Mouse (Mus musculus): Measurements from ENCODE around the gene Nol10.

Gene Nol10

DNA sequence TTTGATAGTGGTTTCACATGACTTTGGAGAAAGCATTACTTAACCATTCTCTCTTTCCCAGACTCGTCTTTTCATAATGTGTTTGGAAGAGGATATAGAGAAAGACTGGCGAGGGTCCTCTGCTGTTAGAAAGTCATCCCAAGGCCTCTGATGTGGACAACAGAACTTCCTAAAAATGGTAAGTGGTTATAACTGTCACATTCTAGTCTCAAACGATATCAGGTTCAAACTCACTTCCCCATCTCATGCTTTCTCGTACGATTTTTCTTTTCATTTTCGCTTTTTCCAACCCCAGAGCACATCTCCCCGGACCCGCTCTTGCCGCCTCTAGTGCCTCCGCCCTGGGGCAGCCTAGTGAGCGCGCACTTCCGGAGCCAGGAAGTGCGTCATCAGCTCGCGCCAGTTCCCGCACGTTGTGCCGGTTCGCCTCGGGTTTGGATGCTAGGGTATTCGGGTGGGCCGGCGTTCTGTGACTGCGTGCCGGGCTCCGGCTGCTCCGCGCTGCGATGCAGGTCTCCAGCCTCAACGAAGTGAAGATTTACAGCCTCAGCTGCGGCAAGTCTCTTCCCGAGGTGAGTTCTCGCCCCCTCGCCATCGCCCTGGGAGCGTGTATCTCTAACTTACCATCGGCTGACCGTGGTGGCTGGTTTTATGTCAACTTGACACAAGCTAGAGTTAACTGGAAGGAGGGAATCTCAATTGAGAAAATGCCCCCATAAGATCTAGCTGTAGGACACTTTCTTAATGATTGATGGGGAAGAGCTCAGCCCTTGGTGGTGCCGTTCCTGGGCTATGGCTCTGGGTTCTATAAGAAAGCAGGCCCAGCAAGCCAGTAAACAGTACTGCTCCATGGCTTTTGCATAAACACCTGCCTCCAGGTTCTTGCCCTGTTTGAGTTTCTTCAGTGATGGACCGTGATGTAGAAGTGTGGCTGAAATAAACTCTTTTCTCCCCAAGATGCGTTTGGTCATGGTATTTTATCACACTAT lies at the start of gene Nol10:
TSS of gene Nol10 (plus strand) at position 411 of the 989 bp plus-strand sequence.
- DNase-seq = peak; percentile 90 to 92

DNA sequence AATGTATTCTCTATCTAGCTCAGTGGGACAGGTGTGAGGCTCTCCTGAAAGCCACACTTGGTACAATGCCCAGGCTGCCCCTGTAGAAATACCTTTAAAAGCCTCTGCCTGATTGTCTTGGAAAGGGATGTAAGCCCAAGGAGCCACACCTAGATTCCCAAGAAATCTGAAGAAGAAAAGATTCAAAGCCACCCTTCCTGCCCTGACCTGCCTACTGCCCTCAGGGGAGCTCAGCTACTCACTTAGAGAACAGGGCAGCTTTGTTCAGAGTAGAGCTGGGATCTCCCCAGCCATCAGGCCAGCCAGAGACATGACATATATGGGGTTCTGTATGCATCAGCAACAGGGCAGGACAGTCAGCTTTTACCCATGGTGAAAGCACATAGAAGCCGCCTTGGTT lies 48.4 kb upstream of the Nol10 start:
- DNase-seq = no peak

DNA sequence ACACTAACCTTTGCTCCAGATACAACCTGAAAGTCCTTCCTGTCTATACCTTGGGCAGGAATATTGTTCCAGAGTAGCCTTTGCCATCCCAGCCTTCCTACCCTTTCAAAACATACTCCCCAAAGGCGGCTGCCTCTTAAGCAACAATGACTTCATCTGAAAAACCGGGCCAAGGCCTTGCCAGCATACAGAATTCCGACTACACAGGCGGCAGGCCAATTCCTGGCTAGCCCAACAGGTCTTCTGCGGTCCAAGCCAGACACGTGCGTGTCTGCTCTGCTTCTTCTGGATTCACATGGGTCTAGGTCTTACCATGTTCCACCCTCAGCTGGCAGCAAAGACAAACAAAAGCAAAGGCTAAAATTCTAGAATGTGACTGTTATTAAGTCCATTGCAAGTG lies 42.8 kb upstream of the Nol10 start:
- no peak for DNase-seq

DNA sequence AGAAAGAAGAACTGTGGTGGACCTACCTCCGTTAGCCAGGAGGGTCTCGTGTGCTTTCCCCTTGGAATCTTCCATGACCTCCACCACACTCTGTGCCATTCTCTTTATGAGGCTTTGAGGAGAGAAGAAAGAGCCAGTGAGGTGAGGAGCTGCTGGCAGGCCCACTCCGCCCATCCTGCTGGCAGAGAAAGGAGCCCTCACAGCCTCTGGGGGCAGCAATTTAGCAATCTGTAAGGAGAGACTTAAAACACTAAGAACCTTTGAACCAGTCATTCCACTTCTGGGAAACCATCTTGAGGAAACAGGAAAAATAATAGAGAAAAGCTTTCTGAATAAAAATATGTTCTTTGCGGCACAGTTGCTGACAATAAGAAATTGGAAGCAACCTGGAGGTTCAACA lies 40.0 kb upstream of the Nol10 start:
- DNase-seq = no peak

DNA sequence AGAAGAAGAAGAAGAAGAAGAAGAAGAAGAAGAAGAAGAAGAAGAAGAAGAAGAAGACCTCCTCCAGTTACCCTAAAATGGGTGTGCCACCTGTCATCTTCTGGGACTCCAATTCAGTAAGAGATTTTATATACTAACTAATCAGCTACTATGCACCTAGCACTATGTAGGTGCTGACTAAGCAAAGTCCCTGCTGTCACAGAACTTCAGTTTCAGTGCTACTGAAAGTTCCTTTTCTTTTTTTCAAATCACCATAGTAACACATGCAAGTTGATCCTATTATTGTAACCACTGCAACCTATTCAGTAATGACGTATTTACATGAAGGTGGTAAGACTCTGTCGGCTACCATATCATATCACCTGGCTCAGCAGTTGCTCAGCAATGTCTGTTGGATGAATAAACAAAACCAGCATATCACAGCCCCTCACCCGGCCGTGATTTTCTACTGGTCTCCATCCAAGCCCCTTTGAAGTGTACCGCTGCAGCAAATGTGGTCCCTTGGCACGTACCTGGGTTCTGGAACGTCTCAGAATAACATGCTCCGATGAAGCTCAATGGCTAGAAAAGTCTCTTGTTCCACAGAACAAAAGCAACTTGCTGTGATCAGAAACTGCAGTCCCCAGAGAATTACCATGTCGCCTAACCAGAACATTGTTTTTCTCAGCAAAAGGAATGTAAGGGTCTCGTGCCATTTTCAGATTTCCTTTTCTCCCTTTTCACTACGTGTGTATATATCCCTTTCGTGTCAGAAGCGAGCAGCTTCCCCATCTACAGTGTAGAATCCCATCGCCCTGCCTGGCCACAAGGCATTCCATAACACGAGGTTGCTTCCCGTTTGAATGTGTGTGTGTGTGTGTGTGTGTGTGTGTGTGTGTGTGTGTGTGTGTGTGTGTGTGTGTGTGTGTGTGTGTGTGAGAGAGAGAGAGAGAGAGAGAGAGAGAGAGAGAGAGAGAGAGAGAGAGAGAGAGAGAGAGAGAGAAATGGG lies 37.1 kb upstream of the Nol10 start:
- DNase-seq = no peak

DNA sequence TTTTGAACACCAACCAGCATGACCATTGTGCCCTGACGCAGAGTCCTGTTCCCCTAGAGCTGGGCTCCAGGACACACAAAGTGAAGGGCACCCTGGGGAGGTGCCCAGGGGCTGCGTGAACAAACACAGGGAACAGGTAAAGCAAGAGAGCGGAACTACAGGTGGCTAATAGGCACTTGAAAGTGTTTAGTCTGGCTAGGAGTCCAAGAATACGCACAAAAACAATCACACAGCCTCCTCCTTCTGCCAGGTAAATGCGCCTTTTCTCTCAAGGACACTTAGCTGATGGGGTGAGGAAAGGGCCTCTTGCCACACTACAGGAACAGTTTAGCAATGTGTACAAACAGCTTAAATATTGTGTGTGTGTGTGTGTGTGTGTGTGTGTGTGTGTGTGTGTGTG lies 32.2 kb upstream of the Nol10 start:
- DNase-seq = no peak

DNA sequence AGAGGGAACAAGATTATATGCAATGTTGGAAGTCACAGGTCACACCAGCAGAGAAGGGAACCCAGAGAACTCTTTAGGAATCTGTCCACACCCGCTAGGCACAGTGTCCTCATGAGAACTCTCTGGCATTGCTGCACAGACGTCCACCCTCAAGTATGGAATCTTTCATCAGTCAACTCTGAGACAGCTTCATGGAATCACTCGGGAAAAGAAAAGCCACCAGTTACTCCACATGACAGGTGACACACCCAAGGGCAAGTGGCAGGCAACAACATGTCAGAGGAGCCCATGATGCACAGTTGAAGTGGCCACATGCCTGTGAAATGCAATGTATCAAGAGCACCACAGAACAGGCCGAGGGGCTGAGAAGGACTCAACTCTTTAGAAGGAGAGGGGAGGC lies 30.3 kb upstream of the Nol10 start:
- no peak for DNase-seq

DNA sequence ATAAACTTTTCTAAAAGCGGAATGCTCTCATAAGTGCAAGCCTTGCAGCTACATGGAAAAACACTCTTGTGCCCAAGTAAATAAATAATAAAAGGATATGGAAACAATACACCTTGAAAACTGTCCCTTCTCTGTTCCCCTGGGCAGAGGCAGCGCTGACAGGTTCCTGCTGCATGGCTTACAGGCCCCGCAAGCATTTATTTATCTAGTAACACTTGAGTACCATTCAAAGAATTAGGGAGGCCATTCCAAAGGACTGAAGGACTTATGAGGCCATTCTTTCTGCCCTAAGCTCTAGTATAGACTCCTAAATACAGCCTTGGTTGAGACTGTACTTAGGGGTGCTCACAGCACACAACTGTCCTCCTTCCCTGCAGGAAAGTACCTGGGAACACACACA lies 29.8 kb upstream of the Nol10 start:
- no peak for DNase-seq

DNA sequence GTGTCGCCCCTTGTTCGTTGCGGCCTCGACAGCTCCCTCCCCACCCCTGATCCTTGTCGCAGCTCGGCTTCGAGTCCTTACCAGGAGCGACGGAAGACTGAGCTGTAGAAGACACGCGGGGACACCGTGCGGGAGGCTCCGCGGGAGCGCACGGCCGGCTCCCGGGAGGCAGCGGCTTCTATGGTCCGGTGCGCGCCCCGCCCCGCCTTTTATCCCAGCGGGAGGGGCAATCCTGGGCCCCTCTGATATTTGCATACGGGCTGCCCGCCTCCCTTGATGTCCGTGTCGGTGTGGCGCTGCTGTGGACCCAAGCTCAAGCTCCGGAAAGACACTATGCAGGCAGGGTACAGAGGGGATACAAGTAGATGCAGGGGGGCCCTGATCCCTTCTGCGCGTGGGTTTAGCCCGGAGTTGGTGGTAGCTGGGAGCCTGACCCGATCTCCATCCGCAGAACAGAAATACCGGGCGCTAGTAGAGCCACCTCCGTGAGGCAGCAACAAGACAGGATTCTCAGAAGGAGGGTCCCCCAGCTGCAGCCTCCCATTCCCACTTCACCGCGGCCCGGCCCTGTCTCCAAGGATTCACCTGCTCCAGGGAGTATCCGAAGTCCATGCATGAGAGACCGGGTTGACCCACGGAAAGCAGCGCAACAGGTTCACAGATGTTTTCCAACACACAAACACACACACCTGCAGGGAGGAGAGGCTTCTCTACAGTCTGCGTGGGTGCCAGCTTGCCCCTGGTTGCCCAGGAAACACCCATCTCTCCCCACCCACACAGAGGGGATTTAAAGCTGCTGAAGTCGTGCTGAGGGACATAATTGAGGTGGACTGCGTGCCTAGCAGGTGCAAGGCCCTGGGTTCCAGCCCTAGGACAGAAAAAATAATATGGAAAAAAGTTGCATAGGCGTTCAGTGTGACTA lies 23.4 kb upstream of the Nol10 start:
- no peak for DNase-seq

DNA sequence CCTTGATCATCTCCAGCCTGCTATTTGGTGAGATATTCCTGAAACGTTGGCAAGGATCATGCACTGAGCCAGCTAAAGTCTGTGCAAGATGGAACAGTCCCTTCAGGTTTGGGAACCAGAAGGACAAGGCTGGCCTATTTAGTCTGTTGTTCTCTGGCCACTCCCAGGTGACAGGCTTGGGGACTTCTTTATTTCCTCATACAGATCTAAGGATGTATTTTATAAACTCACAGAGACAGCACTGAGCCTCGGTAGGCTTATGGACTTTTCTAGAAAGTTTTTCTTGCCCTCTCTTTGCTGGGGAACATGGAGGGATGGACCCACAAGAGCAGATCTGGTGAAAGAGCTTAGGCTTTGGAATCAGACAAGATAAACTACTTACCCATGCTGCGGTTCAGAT lies 19.0 kb upstream of the Nol10 start, which contains the start of gene Atp6v1c2:
TSS of gene Atp6v1c2 (minus strand) at position 101 of the 400 bp plus-strand sequence.
- DNase-seq = no peak

DNA sequence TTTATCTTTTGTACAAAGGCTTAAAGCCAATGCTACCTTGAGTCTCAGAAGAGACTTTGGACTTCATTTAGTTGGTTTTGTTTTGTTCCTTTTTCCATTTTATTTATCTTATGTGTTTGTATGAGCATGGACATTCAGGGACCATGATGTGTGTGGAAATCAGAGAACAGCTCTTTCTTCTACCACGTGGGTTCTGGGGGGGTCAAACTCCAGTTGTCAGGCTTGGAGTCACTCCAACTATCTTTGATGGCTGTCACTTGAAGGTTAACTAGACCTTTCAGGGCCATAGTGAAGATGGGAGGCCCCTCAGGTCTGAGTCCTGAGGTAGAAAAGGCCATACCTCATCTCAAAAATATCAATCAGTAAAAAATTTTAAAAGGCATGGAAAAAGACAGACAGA lies 14.8 kb upstream of the Nol10 start:
- DNase-seq = no peak

DNA sequence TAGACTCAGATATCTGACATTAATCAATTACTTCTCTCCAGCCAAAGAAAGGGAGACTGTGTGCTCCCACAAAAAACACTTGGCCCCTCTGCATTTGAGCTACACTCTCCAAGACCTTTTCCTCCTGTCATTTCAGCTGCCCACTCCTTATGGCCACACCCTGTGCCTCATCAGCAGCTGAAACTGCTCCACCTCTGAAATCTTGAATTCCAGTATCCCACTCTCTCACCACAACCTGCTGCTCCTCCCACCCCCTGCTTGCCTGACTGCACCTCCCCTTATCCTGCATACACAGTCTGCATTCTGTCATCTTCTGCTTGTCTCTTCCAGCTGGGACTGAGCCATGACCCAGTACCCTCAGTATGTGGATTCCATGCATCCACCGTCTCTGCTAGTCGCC lies 9.9 kb upstream of the Nol10 start:
- DNase-seq = no peak

DNA sequence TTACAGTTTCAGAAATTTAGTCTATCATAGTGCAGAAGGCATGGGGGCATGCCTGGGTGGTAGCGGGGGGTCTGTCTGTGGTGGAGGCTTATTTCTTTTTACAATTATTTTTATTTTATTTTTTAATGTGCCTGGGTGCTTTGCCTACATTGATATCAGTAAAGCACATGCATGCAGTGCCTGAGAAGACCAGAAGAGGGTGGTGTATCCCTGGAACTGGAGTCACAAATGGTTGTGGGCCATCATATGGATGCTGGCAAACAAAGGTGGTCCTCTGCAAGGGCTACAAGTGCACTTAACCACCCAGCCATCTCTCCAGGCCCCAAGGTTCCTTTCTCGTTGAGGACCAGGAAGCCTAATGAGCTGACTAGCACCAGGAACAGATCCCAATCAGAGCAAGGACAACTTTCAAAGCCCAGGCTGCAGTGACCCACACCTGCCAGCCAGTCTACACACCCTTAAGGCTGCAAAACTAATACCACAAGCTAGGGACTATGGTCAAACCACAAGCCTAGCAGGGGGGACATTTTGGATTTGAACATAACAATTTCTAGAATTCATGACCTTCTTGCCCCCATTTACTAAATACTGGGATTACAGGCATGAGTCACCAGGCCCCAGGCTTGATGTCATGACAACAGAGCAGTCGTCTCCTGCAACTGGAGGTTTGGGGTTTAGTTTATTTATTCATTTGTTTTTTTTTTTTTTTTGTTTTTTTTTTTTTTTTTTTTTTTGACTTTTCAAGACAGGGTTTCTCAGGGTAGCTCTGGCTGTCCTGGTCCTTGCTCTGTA lies 8.9 kb upstream of the Nol10 start:
- DNase-seq = no peak

DNA sequence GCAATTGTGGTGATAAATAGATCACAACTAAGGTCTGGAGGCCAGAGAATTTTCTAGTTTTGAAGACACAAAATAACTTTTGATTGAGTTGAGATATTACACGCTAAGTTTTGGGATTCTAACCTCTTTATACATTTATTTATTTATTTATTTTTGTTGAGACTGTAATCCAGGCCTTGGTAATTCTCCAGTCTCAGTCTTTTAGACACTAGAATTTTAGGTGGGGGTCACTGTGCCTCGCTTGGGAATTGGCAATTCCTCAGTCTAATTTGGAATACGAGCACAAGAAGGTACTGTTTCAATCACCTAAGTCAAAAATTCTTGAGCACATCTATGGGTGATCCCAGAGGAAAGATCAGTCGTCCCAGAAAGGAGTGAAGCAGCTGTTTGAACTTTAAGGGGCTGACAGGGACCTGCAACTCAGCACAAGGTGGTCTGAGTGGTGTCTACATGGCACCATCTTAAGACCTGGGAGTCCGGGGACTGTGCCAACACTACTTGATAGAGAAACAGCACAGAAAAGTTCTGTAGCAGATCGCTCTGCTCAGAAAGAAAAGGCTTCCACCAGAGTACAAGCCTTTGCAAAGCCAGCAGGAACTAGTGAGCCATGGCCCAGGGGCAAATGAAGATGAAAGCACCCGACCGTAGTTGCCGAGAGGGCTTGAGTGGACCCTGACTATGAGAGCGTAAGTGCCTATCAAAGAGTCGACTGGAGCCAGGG lies 771 bp upstream of the Nol10 start:
- peak; percentile 17 to 24 for DNase-seq

DNA sequence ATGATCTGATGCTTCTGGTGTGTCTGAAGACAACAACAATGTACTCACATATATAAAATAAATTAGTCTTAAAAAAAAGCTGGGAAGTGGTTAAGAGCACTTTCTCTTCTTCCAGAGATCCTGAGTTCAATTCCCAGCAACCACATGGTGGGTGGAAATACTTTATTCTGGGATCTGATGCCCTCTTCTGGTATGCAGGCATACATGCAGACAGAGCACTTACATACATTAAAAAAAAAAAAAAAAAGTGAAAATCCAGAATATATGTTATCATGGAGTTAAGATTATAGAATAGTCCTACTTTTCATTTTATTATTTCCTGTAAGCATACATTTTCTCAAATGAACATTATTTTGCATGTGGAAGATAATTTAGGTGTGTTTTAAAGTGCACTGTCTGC lies 1.8 kb downstream of the Nol10 start:
- DNase-seq = no peak

DNA sequence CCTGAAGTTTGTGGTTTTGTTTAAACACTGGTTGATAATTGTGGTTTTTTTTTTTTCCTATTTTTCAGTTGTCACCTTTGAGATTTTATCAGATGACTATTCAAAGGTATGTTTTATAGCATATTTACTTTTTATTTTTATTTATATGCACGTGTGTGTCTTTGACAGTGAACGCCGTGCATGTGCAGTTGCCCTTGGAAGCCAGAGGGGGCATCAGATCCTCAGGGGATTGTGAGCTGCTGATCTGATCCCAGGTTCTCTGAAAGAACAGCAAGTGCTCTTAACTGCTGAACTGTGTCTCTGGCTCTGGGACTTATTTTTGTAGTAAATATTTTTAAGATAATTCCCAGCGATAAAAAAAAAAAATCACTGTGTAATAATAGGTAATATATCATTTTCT lies 8.6 kb downstream of the Nol10 start:
- no peak for DNase-seq

DNA sequence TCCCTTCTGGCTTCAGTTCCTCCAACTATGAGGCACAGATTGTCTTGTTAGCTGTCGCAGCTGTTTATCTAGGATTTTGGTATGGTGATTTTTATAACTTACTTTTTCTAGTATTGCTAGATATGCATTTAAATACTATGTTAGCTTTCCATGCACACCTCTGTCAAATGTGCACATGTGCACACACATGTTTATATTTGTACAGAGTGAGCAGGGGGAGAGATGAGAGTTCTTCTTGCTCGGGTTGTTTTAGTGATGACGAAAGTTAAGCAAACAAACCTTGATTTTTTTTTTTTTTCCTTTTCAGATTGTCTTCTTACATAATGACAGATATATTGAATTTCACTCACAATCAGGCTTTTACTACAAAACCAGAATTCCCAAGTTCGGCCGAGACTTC lies 9.5 kb downstream of the Nol10 start:
- no peak for DNase-seq

DNA sequence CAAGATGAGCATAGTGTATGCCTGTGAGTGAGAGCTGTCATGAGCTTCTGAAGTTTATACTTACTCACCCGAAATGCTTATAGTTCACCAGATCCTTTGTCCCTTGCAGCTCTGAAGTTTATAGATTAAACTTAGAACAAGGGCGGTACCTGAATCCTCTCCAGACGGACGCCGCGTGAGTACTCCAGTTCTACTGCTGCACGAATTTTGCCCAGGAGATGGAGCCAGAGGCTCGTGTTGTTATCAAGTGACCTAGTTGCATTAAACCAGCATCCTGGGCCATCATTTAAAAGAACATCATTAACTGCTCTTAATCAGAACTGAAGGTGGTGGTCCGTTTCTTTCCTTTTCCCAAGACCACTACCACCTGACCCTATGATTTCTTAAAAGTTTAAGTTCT lies 10.7 kb downstream of the Nol10 start:
- no peak for DNase-seq

DNA sequence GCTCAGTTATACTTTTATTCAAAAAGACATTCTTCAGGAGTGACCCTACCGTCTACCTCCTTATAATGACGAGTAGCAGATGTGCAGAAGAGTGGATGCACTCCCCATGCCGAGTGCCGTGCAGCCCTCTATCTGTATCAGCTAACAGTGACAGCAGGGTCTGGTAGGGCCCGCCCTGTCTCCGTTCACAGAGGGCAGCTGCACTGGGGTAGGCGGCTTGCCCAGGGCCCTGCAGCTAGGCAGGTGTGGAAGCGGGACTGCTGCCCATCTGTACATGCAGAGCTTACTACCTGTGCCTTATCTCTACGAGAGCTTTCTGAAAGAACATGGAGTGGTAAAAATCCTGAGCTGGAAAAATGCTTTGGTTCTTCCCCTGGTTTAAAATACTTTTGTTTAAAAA lies 11.8 kb downstream of the Nol10 start:
- no peak for DNase-seq

DNA sequence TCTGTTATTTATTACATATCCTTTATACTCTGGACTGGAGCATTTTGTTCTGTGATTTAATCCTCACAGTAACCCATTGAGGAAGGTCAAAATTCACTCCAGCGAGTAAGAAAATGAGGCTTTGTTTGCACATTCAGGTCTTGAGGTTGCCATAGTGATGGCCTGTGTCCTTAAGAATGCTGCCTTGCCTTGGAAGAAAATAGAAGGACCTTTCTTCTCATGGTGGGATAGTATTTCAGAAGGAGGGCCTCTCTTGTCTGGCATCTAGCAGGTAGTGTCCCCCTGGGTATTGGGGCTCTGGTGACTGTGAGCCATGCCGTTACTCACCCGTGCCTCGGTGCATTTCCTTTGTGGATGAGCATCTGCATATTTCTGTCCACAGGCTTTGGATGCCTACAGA lies 12.4 kb downstream of the Nol10 start:
- DNase-seq = no peak

DNA sequence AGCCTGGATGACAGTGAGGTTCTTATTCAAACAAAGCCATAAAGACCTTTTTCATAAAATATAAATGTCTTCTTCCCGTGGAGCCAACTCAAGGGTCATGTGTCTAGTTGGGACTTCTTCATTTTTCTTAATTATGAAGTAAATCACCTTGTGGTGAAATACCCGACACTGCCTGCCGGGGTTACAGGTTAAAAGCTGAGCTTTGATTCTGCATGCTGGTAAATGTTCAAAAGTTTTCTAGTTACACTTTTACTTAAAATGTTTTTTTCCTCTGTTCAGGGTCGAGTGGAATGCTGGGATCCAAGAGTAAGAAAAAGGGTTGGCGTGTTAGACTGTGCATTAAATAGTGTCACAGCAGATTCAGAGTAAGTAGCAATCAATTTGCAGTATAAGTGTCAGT lies 14.1 kb downstream of the Nol10 start:
- DNase-seq = no peak
